Mouse (Mus musculus): ENCODE data around the gene Gal3st4. TPM values are rescaled to one million over a fixed set of nuclear protein-coding genes. Genes with fewer than 3 reads are reported as not detected.

The Gal3st4 gene
- polyA plus RNA-seq (2012; rRNA removed), result 0.52 and 0.76 TPM in 2 replicates

GRCm38 (mm10) chr5:138272409-138272923, at the start of gene Gal3st4:
Gene Gal3st4 (minus strand): TSS chr5:138272840.

GRCm38 (mm10) chr5:138279585-138280424, 7.2 kb upstream of the Gal3st4 start, which contains the start of the genes Gm43720, Gpc2 and Stag3:
Gene Gm43720 (minus strand): TSS chr5:138279958.
Gene Gpc2 (minus strand): TSS chr5:138280005.
Gene Stag3 (plus strand): TSS chr5:138280240.

GRCm38 (mm10) chr5:138263260-138264206, 9.1 kb downstream of the Gal3st4 start, which contains the start of gene BC037034:
Gene BC037034 (minus strand): TSS chr5:138264033.

GRCm38 (mm10) chr5:138255353-138256093, 17.1 kb downstream of the Gal3st4 start, which contains the start of gene Lamtor4:
Gene Lamtor4 (plus strand): TSS chr5:138255482.

GRCm38 (mm10) chr5:138225700-138226099, 46.9 kb downstream of the Gal3st4 start, which contains the start of gene Nxpe5:
Gene Nxpe5 (plus strand): TSS chr5:138225898.

Other genes starting within 250 kb of the Gal3st4 start
- gene Smok3c, start 219.6 kb downstream of the Gal3st4 start, polyA plus RNA-seq (2012; rRNA removed), result not detected in 2 replicates
- gene Zkscan1, start 187.8 kb downstream of the Gal3st4 start, polyA plus RNA-seq (2012; rRNA removed), result 3.5 and 4.0 TPM in 2 replicates
- 5.9 and 6.5 TPM in 2 replicates for gene Zscan21, start 155.9 kb downstream of the Gal3st4 start, polyA plus RNA-seq (2012; rRNA removed)
- 2.3 and 2.9 TPM in 2 replicates for gene Zfp113, start 117.1 kb downstream of the Gal3st4 start, polyA plus RNA-seq (2012; rRNA removed)
- 61.9 and 65.8 TPM in 2 replicates for gene Cops6, start 111.8 kb downstream of the Gal3st4 start, polyA plus RNA-seq (2012; rRNA removed)
- 24.4 and 31.9 TPM in 2 replicates for gene Ap4m1, start 100.8 kb downstream of the Gal3st4 start, polyA plus RNA-seq (2012; rRNA removed)
- gene Mcm7, start 100.4 kb downstream of the Gal3st4 start, polyA plus RNA-seq (2012; rRNA removed), result 24.7 and 26.8 TPM in 2 replicates
- gene Taf6, start 85.4 kb downstream of the Gal3st4 start, polyA plus RNA-seq (2012; rRNA removed), result 39.3 and 55.2 TPM in 2 replicates
- gene Cnpy4, start 85.4 kb downstream of the Gal3st4 start, polyA plus RNA-seq (2012; rRNA removed), result 2.9 and 3.3 TPM in 2 replicates
- gene Mblac1, start 78.5 kb downstream of the Gal3st4 start, polyA plus RNA-seq (2012; rRNA removed), result 7.7 and 9.6 TPM in 2 replicates
- gene Nxpe5, start 46.9 kb downstream of the Gal3st4 start, polyA plus RNA-seq (2012; rRNA removed), result 1.8 and 2.0 TPM in 2 replicates
- gene Lamtor4, start 17.4 kb downstream of the Gal3st4 start, polyA plus RNA-seq (2012; rRNA removed), result 176 and 202 TPM in 2 replicates
- gene BC037034, start 8.8 kb downstream of the Gal3st4 start, polyA plus RNA-seq (2012; rRNA removed), result 60.0 and 79.7 TPM in 2 replicates
- gene Gm43720, start 7.1 kb upstream of the Gal3st4 start, polyA plus RNA-seq (2012; rRNA removed), result not detected in 2 replicates
- gene Gpc2, start 7.2 kb upstream of the Gal3st4 start, polyA plus RNA-seq (2012; rRNA removed), result 2.2 and 3.5 TPM in 2 replicates
- gene Stag3, start 7.4 kb upstream of the Gal3st4 start, polyA plus RNA-seq (2012; rRNA removed), result 0.50 and 0.75 TPM in 2 replicates
- gene Pvrig, start 69.1 kb upstream of the Gal3st4 start, polyA plus RNA-seq (2012; rRNA removed), result 0.38 TPM in 1 of 2 replicates, not detected in the other
- gene Zfp157, start 168.6 kb upstream of the Gal3st4 start, polyA plus RNA-seq (2012; rRNA removed), result 1.6 TPM in 2 replicates